Mouse (Mus musculus) urinary bladder, postnatal 0 days (tissue): ENCODE results near the gene Gm11549. TPM values are rescaled to one million over a fixed set of nuclear protein-coding genes. Genes with fewer than 3 reads are reported as not detected.

Source experiments
- microRNA-seq: library from miRNA; unstranded; fragments of <30 nt; microRNA quantifications from one replicate; pipeline ENCODE4, GENCODE M21; 2016
- polyA plus RNA-seq: library from polyadenylated mRNA; unstranded; fragments of >200 nt; fragmentation: Nextera tagmentation; extraction: Ambion mirVana; gene quantifications from 2 replicates; pipeline ENCODE4 v1.2.1, GENCODE M21; 2015

The Gm11549 gene
- 0.08 and 0.23 TPM in 2 replicates for polyA plus RNA-seq

DNA sequence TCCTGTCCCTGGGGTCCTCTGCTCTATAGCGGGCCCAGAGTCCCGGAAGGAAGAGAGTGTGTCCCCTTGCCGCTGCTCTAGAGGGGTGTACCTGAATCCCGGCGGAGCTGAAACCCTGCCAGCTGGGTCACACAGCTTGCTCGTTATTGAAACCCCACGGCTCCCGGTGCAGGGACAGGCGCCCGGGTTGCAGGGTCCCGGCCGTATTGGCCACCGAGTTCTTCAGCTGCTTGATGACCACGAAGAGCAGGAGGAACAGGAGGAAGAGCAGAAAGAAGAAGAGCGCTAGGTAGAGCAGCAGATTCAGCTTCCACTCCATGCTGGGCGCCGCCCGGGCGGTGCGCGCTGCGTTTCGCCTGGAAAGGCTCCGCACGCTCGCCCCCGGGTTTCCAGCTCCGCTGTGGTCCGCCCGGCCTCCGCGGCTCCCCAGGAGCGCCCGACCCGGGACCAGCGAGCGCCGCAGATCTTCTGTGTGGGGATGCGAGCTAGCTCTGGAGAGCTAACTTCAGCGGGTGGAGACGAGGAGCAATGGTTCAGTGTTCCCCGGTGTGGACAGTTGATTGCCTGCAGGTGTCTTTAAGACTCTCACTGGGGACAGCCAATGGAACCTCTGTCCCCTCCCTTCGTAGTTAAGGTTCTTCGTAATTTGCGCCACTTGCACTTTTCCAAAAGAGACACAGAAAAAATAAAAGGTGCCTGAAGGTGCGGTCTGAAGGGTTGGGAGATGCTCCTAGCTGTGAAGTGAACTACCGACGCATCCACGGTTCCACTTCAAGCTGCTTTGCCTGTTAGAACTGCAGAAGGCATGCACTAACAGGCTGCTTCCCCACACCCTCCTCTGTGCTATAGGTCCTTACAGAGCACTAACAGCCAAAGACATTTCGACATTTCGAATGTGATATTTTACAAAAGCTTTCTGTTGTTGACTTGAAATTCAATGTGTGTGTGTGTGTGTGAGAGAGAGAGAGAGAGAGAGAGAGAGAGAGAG, at the start of gene Gm11549:
Gm11549 (minus strand) TSS at position 741 of the 988 bp plus-strand sequence.

DNA sequence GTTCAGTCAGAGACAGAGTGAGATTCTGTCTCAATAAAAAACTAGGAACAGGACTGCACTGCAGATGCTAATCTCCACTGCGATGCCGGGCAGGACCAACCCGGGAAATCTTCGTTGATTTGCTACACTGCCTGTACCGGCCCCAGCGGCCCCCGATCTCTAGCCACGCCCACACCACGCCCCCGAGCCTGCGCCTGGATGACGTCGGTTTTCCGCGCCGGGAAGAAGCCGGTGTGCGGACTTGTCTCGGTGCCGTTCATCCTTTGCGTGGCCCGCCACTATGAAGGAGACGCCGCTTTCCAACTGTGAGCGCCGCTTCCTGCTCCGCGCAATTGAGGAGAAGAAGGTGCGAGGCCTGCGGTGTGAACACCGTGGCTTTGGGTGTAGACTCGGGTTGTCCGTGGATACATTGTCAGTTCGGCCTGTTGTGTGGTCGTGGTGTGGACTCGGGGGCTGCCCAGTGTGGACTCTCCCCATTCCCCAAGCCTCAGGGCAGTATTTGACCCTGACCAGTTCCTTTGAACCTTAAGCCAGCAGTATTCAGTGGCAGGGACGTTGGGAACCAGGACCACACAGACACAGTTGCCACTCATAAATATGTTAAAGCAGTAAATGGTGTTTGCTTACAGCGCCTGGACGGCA, 30.9 kb upstream of the Gm11549 start, which contains the start of gene Exosc9:
Exosc9 (plus strand) TSS at position 201 of the 642 bp plus-strand sequence.

DNA sequence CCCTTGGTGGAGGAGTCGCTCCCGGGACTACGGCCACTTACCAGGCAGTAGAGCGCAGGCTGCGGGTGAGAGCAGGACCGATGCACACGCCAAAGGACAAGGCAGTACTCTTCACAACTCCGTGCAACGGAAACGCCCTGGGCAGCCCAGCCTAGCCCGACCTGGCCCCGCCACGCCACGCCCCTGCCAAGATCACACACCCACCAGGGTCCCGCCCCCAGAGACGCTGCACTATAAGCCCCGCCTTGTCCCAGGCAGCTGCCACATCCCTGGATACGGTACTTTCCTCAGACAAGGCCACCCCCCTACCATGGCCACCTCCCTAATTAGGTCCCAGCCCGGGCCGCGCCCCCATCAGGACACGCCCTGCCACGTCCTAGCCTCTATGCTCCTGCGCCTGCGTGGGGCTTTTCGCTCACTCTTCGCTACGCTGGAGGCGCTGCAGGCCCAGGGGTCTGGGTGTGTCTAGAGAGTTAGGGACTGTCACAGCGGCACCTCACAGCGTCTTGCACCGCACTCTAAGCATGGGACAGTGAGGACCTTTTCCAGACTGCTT, 46.0 kb downstream of the Gm11549 start, which contains the start of the genes Anxa5 and 1810062G17Rik:
Anxa5 (minus strand) TSS at position 363 of the 556 bp plus-strand sequence.
1810062G17Rik (plus strand) TSS at position 406 of the 556 bp plus-strand sequence.

Small RNA genes within 50 kb of the gene (microRNA-seq; reads per million reads assigned to microRNA genes)
- gene Mir7009: not detected

Other genes with a start within 250 kb of the Gm11549 start
- 354 and 365 TPM in 2 replicates for gene Anxa5, start 45.9 kb downstream of the Gm11549 start, polyA plus RNA-seq
- gene 1810062G17Rik, start 45.9 kb downstream of the Gm11549 start, polyA plus RNA-seq: 4.1 and 4.3 TPM in 2 replicates
- 36.9 and 37.1 TPM in 2 replicates for gene Exosc9, start 30.8 kb upstream of the Gm11549 start, polyA plus RNA-seq
- gene Ccna2, start 50.3 kb upstream of the Gm11549 start, polyA plus RNA-seq: 27.6 and 45.0 TPM in 2 replicates
- 5.2 and 5.4 TPM in 2 replicates for gene Bbs7, start 91.7 kb upstream of the Gm11549 start, polyA plus RNA-seq
- 1.4 and 1.8 TPM in 2 replicates for gene Trpc3, start 168.4 kb upstream of the Gm11549 start, polyA plus RNA-seq